Mouse (Mus musculus): ENCODE measurements at regions not wholly inside any gene's neighbourhood (a gene's known extent, or its start where the extent isn't known, plus 50 kb on each side); places are given as distances from the start of the nearest gene placed in this dataset.

GRCm38 (mm10) chr8:82665131-82665530 is 108.8 kb downstream of the Zfp330 start:
- Histone ChIP-seq H3K4me1 (ENCODE audit: control insufficient read depth, insufficient read depth, low read length) (no peaks in the 10 kb centered on the region), H3K27ac (ENCODE audit: insufficient read depth, low read length) (no peak overlapping the region), H3K4me3 (ENCODE audit: insufficient read depth, low read length) (no peak overlapping the region)
- no peak for TF ChIP-seq POLR2A (IDR thresholded peaks at IDR 0.05; ENCODE audit: extremely low read depth, insufficient read depth, low read length)
- no peak for TF ChIP-seq CTCF (IDR thresholded peaks at IDR 0.05; ENCODE audit: extremely low read depth, insufficient read depth, low read length)

GRCm38 (mm10) chr8:82640502-82640901 is 133.5 kb downstream of the Zfp330 start:
- H3K27ac ChIP-seq (ENCODE audit: insufficient read depth, low read length): no peak overlapping the region

GRCm38 (mm10) chr8:82630486-82630885 is 143.5 kb downstream of the Zfp330 start:
- no peak for TF ChIP-seq CTCF (IDR thresholded peaks at IDR 0.05; ENCODE audit: extremely low read depth, insufficient read depth, low read length)
- Histone ChIP-seq H3K27ac (ENCODE audit: insufficient read depth, low read length) (no peak overlapping the region), H3K4me1 (ENCODE audit: control insufficient read depth, insufficient read depth, low read length) (no peaks in the 10 kb centered on the region), H3K4me3 (ENCODE audit: insufficient read depth, low read length) (no peak overlapping the region)

More at GRCm38 (mm10) chr8:82640502-82640901, 133.5 kb downstream of the Zfp330 start:
- Histone ChIP-seq H3K4me1 (ENCODE audit: control insufficient read depth, insufficient read depth, low read length) (no peaks in the 10 kb centered on the region), H3K4me3 (ENCODE audit: insufficient read depth, low read length) (no peak overlapping the region)
- no peak for TF ChIP-seq CTCF (IDR thresholded peaks at IDR 0.05; ENCODE audit: extremely low read depth, insufficient read depth, low read length)
- TF ChIP-seq POLR2A (IDR thresholded peaks at IDR 0.05; ENCODE audit: extremely low read depth, insufficient read depth, low read length): no peak

- Histone ChIP-seq H3K4me1 (ENCODE audit: control insufficient read depth, insufficient read depth, low read length) (no peaks in the 10 kb centered on the region), H3K27ac (ENCODE audit: insufficient read depth, low read length) (no peak overlapping the region), H3K4me3 (ENCODE audit: insufficient read depth, low read length) (no peak overlapping the region)
- TF ChIP-seq CTCF (IDR thresholded peaks at IDR 0.05; ENCODE audit: extremely low read depth, insufficient read depth, low read length) (no peak), POLR2A (IDR thresholded peaks at IDR 0.05; ENCODE audit: extremely low read depth, insufficient read depth, low read length) (no peak)
Measured at GRCm38 (mm10) chr8:82623791-82624431, 150.0 kb downstream of the Zfp330 start.

GRCm38 (mm10) chr8:82618668-82619067 is 155.3 kb downstream of the Zfp330 start:
- H3K4me1 ChIP-seq (ENCODE audit: control insufficient read depth, insufficient read depth, low read length): no peaks in the 10 kb centered on the region
- TF ChIP-seq POLR2A (IDR thresholded peaks at IDR 0.05; ENCODE audit: extremely low read depth, insufficient read depth, low read length) (no peak), CTCF (IDR thresholded peaks at IDR 0.05; ENCODE audit: extremely low read depth, insufficient read depth, low read length) (no peak)
- H3K27ac ChIP-seq (ENCODE audit: insufficient read depth, low read length): no peak overlapping the region
- H3K4me3 ChIP-seq (ENCODE audit: insufficient read depth, low read length): no peak overlapping the region

GRCm38 (mm10) chr8:82601556-82601955 is 172.4 kb downstream of the Zfp330 start:
- no peak overlapping the region for H3K4me3 ChIP-seq (ENCODE audit: insufficient read depth, low read length)
- TF ChIP-seq CTCF (IDR thresholded peaks at IDR 0.05; ENCODE audit: extremely low read depth, insufficient read depth, low read length): no peak
- TF ChIP-seq POLR2A (IDR thresholded peaks at IDR 0.05; ENCODE audit: extremely low read depth, insufficient read depth, low read length): no peak
- no peaks in the 10 kb centered on the region for H3K4me1 ChIP-seq (ENCODE audit: control insufficient read depth, insufficient read depth, low read length)

GRCm38 (mm10) chr8:82573434-82573833 is 170.4 kb upstream of the Il15 start:
- TF ChIP-seq POLR2A (IDR thresholded peaks at IDR 0.05; ENCODE audit: extremely low read depth, insufficient read depth, low read length) (no peak), CTCF (IDR thresholded peaks at IDR 0.05; ENCODE audit: extremely low read depth, insufficient read depth, low read length) (no peak)

More at GRCm38 (mm10) chr8:82601556-82601955, 172.4 kb downstream of the Zfp330 start:
- no peak overlapping the region for H3K27ac ChIP-seq (ENCODE audit: insufficient read depth, low read length)

GRCm38 (mm10) chr8:82538121-82538520 is 135.1 kb upstream of the Il15 start:
- Histone ChIP-seq H3K4me1 (ENCODE audit: control insufficient read depth, insufficient read depth, low read length) (no peaks in the 10 kb centered on the region), H3K4me3 (ENCODE audit: insufficient read depth, low read length) (no peak overlapping the region), H3K27ac (ENCODE audit: insufficient read depth, low read length) (no peak overlapping the region)
- TF ChIP-seq POLR2A (IDR thresholded peaks at IDR 0.05; ENCODE audit: extremely low read depth, insufficient read depth, low read length) (no peak), CTCF (IDR thresholded peaks at IDR 0.05; ENCODE audit: extremely low read depth, insufficient read depth, low read length) (no peak)

More at GRCm38 (mm10) chr8:82573434-82573833, 170.4 kb upstream of the Il15 start:
- Histone ChIP-seq H3K4me1 (ENCODE audit: control insufficient read depth, insufficient read depth, low read length) (no peaks in the 10 kb centered on the region), H3K4me3 (ENCODE audit: insufficient read depth, low read length) (no peak overlapping the region), H3K27ac (ENCODE audit: insufficient read depth, low read length) (no peak overlapping the region)

GRCm38 (mm10) chr8:82529153-82529552 is 126.1 kb upstream of the Il15 start:
- no peaks in the 10 kb centered on the region for H3K4me1 ChIP-seq (ENCODE audit: control insufficient read depth, insufficient read depth, low read length)
- no peak for TF ChIP-seq POLR2A (IDR thresholded peaks at IDR 0.05; ENCODE audit: extremely low read depth, insufficient read depth, low read length)
- no peak overlapping the region for H3K4me3 ChIP-seq (ENCODE audit: insufficient read depth, low read length)
- no peak overlapping the region for H3K27ac ChIP-seq (ENCODE audit: insufficient read depth, low read length)

- H3K4me3 ChIP-seq (ENCODE audit: insufficient read depth, low read length): no peak overlapping the region
- H3K27ac ChIP-seq (ENCODE audit: insufficient read depth, low read length): no peak overlapping the region
- no peaks in the 10 kb centered on the region for H3K4me1 ChIP-seq (ENCODE audit: control insufficient read depth, insufficient read depth, low read length)
- no peak for TF ChIP-seq POLR2A (IDR thresholded peaks at IDR 0.05; ENCODE audit: extremely low read depth, insufficient read depth, low read length)
- TF ChIP-seq CTCF (IDR thresholded peaks at IDR 0.05; ENCODE audit: extremely low read depth, insufficient read depth, low read length): no peak
Measured at GRCm38 (mm10) chr8:82523866-82524265, 120.8 kb upstream of the Il15 start.

Data from cortical plate, adult 2 months (tissue).